Mouse (Mus musculus) urinary bladder, postnatal 4 days (tissue): Measurements from ENCODE around the gene Mylip.
A peak's percentile ranks its signal among the peaks of the same experiment; 100 is the strongest.

Experiments
- DNase-seq, 2 experiments: peaks; one replicate each; pipeline ENCODE4 v3.0.0; 2021 to 2022; ENCODE audit warnings: low spot score in 2 of 2

Mylip gene

GRCm38 (mm10) chr13:45389448-45390311 is at the start of gene Mylip:
Mylip (plus strand) TSS chr13:45389742.
- DNase-seq, result peak; percentile 99

DNA sequence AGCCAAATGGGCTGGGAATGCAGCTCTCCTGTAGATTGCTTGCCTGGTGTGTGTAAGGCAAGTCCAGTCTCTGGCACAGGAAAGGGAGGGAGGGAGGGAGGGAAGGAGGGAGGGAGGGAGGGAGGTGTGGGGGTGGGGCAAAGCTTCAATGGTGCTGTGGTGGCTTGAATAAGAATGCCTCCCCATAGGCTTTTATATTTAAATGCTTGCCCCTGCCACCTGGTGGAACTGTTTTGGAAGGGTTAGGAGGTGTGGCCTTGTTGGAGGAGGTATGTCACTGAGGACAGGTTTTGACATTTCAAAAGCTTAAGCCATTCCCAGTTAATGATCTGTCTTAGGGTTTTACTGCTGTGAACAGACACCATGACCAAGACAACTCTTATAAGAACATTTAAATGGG is 47.6 kb upstream of the Mylip start:
- no peak for DNase-seq

DNA sequence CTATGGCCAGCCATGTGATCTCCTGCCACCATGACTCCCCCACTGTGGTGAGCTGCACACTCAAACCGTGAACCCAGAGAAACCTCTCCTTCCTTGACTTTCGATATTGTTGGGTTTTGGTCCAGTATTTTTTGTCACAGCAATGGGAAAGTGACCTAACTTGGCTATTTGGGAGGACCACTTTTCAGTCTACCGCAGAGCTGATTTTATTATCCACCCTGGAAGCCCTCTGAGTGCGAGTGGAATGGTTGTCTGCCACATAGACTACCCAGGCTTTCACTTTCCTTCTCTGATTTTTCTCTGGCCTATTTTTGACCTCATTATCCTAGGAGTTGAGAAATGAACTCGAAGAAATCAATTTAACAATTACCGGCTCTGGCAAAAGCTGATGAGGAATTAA is 46.0 kb upstream of the Mylip start:
- DNase-seq, result no peak

- no peak for DNase-seq
These were observed 45.6 kb upstream of the Mylip start for GRCm38 (mm10) chr13:45343966-45344365.

DNA sequence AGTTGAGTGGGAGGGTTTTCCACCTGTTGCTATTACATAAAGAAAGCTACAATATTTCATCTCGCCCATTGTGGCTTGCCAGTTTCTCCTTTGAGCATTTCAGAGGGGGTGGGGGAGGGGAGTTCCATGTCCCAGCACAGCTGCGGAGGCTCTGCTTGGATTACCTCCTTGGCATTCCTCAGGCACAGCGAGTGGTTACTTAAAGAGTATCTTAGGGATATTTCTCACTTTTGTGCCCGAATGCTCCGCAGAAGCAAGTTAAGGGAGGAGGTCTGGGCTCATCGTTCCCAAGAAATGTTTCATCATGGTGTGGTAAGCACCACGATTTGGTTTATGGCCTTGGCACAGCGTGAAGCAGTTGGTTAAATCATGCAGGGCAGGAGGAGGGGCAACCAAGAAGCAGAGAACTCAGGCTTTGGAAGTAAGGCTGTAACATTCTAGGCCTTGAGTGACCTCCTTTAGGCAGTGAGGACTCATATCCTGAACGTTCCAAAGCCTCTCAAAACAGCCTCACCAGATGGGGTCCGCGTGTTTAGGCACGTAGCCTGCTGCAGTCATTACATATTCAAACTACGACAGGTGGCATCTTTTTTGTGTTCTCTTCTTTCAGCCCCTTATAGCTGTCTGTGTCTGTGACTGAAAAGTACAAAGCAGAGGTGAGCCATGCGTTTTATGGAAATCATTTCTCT is 43.9 kb upstream of the Mylip start:
- no peak for DNase-seq

DNA sequence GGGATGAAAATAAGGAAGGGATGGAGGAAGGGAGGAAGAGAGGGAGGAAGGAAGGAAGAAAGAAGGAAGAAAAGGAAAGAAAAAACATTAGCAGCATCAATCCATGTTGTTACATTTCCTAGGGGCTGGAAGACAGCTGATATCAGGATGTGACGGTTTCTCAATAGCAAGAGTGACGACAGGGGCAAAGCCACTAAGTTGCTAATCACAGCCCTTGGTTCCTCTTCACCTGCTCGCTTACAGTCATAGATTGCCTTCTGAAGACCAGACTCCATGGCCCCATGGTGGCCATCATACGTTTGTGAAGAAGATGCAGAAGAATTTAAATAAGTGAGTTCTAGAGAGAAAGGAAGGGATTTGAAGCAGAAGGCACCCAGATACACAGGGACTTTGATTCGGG is 38.1 kb upstream of the Mylip start:
- DNase-seq, result no peak

- DNase-seq, result no peak
These were observed 34.7 kb upstream of the Mylip start for GRCm38 (mm10) chr13:45354824-45355223.

DNA sequence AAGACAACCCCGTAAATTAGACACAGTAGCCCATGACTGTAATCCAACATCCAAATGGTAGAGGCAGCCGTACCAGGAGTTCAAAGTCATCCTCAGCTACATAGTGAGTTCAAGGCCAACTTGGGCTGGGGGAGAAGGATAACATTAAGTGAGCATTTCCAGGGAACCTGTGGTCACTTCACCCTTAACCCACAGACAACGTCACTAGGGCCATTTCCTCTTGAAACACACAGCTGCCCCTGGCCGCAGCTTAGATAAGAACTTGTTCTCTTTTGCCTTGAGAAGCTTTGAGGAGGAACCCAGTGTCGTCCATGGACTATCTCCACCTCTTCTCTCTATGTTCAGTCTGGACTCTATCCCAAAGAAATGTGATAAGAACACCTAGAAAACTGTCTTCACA is 31.3 kb upstream of the Mylip start:
- no peak for DNase-seq

DNA sequence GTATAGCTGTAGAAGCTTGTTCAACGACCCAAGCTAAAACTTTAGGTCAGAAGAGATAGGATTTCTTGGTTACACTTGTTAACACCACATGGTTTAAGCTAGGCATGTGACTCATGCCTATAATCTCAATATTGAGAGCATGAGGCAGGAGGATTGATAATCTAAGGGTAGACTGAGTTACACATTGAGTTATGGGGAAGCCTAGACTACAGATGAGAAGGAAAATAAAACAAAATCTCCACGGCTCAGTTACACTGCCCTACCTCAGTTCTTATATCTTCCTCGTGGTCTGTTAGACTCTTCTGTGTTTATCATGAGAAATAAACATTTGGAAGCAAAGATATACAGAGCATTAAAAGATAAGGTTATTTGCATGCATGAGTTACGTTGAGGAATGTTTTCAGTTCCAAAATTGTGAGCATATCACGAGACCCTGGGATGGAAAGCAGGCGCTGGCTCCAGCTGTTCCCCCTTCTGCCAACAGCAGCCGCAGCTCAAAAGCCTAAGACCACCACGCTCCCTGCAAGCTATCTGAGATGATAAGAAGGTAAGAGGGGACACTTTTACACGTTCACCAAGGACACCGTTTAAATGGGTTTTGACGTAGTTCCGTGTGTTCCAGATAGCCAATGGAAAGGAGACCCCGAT is 30.7 kb upstream of the Mylip start:
- DNase-seq, result no peak

GRCm38 (mm10) chr13:45365788-45366187 is 23.8 kb upstream of the Mylip start:
- DNase-seq, result no peak

DNA sequence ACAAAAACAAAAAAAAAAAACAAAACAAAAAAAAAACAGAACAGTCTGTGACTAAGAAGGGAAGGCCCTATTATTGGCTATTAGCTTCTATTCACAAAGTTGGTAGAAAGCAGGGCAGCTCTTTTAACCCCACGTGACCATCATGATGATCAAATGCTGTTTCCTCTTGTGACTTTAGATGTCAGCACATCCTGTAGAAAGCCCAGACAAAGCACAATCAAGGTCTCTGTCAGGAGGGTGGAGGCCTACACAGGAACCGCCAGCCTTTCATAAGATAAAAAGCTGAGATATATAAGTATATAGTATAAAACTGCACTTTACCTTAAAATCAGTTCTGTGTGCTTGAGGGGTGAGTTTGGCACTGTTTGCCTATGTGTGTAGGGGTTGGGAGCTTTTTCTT is 17.9 kb upstream of the Mylip start:
- no peak for DNase-seq

DNA sequence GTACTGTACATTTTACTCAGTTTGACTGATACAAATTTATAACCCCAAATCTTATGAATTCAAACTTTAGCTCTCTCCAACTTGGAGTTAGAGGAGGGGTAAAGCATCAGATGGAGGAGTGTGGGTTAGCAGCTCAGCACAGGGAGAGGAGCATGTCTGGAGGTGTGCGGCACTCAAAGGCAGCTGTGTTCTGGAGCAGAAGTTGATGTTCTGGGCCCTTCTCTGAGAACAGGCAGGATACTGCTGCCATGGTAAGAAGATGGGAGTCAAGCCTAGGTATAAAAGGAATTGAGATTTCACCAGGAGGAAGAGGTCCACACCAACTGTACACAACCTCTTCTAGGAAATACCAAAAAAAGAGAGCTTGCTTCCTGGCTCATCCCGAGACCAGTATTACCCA is 17.1 kb upstream of the Mylip start:
- no peak for DNase-seq

GRCm38 (mm10) chr13:45374846-45375245 is 14.7 kb upstream of the Mylip start:
- DNase-seq, result no peak

GRCm38 (mm10) chr13:45382208-45382607 is 7.3 kb upstream of the Mylip start:
- DNase-seq, result no peak

DNA sequence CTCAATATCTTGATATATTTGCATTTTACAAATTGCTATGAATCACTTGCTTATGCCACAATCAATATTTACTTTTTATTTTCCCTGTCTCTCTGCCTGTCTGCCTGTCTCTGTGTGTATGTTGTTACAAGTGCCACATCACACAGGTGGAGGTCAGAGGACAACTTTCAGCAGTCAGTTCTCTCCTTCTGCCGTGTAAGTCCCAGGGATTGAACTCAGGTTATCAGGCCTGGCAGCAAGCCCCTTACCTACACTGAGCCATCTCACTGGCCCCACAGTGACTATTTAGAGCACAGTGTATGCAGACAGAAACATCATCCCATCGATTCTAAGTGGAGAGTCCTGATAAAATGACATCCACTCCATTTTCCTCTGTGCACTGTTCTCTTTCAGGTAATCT is 4.9 kb upstream of the Mylip start:
- peak in 1 of 2 experiments; percentile 23 for DNase-seq

- no peak for DNase-seq
These were observed 4.0 kb upstream of the Mylip start for GRCm38 (mm10) chr13:45385521-45385920.

GRCm38 (mm10) chr13:45386253-45386652 is 3.3 kb upstream of the Mylip start:
- peak in 1 of 2 experiments; percentile 34 for DNase-seq

- DNase-seq, result peak in 1 of 2 experiments; percentile 44
These were observed 2.3 kb upstream of the Mylip start for GRCm38 (mm10) chr13:45387231-45387630.

- peak in 1 of 2 experiments; percentile 33 for DNase-seq
These were observed 1.2 kb upstream of the Mylip start for GRCm38 (mm10) chr13:45388254-45388805.

DNA sequence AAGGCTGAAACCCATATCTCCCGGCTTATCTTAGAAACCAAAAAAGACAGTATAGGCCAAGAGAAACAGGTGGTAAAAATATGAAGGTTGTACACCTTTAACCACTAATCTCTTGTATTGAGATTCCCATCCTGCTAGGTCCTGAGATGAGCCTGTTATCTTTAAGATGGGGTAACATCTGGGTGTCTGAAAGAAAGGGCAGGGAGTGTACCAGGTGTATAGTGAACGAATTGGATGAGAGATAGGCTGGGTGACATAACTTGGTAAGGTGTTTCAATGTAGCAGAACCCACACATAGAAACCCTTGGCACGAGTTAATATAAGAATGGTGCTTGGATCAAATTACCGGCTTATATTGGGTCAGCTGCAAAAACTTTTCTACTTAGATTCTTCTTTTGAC is 653 bp upstream of the Mylip start:
- peak in 1 of 2 experiments; percentile 2 for DNase-seq

- DNase-seq, result peak; percentile 31 to 59
These were observed 895 bp downstream of the Mylip start for GRCm38 (mm10) chr13:45390312-45390961.
